Mouse (Mus musculus) lung, embryonic 14.5 days (tissue): ENCODE measurements at regions not wholly inside any gene's neighbourhood (a gene's known extent, or its start where the extent isn't known, plus 50 kb on each side); places are given as distances from the start of the nearest gene placed in this dataset.

Experiments used
- ATAC-seq: fragments of 200-750 bp; cut with Nextera tagmentation; 2 replicates; pipeline ENCODE4 v1.8.0; 2017; ENCODE audit warnings: mild to moderate bottlenecking, moderate TSS enrichment, moderate library complexity; ENCODE audit not compliant: insufficient read depth
- DNase-seq: peaks from one replicate; pipeline ENCODE4 v3.0.0-alpha.2; 2015
- H3K27ac ChIP-seq: fragments of 300-500 bp; sonication (generic); 2 replicates; pipeline ENCODE4 v1.5.1; 2014; ENCODE audit warnings: low read depth, mild to moderate bottlenecking, moderate library complexity
- H3K27me3 ChIP-seq: fragments of 300-500 bp; sonication (generic); 2 replicates; pipeline ENCODE4 v1.6.1; 2014; ENCODE audit warnings: low read length, control low read depth; ENCODE audit not compliant: insufficient read depth
- H3K36me3 ChIP-seq: fragments of 300-500 bp; sonication (generic); 2 replicates; pipeline ENCODE4 v1.6.1; 2014; ENCODE audit warnings: control low read depth; ENCODE audit not compliant: insufficient read depth
- H3K4me1 ChIP-seq: fragments of 300-500 bp; sonication (generic); 2 replicates; pipeline ENCODE4 v1.6.1; 2014; ENCODE audit warnings: antibody characterized with exemption, control low read depth; ENCODE audit not compliant: insufficient read depth
- H3K4me2 ChIP-seq: fragments of 300-500 bp; sonication (generic); 2 replicates; pipeline ENCODE4 v1.6.1; 2014; ENCODE audit warnings: mild to moderate bottlenecking
- H3K4me3 ChIP-seq: fragments of 300-500 bp; sonication (generic); 2 replicates; pipeline ENCODE4 v1.5.1; 2014; ENCODE audit warnings: low read depth, low read length
- H3K9ac ChIP-seq: fragments of 300-500 bp; sonication (generic); 2 replicates; pipeline ENCODE4 v1.6.1; 2014
- H3K9me3 ChIP-seq: fragments of 300-500 bp; sonication (generic); 2 replicates; pipeline ENCODE4 v1.6.1; 2016; ENCODE audit warnings: low read depth, low read length, control low read depth
- CTCF ChIP-seq: IDR thresholded peaks from 2 replicates; pipeline ENCODE4 v1.5.1; 2016; ENCODE audit warnings: antibody characterized with exemption, low read depth
- WGBS: fragments of 180-500 bp; shearing (Covaris S2); extraction: QIAGEN DNeasy Blood & Tissue Kit; methylation state at CpG from one replicate; pipeline ENCODE4 v1.1.7; 2014; 5-methylcytosine and 5-hydroxymethylcytosine counted together

GRCm38 (mm10) chr12:39317229-39317628 is 538.0 kb downstream of the Etv1 start:
- no peak for TF ChIP-seq CTCF
- WGBS: 69% methylated on average over 4 of the region's 4 CpGs
- Histone ChIP-seq H3K9ac (no peak overlapping the region), H3K9me3 (no peaks in the 10 kb centered on the region), H3K27ac (no peak overlapping the region), H3K4me3 (no peak overlapping the region), H3K4me1 (no peaks in the 10 kb centered on the region), H3K4me2 (no peak overlapping the region), H3K36me3 (no peaks in the 10 kb centered on the region), H3K27me3 (no peaks in the 10 kb centered on the region)
- ATAC-seq: no peak
- no peak for DNase-seq

- ATAC-seq (no peak), DNase-seq (no peak)
- no peak overlapping the region for H3K4me2 ChIP-seq
- TF ChIP-seq CTCF: no peak
- no peak overlapping the region for H3K27ac ChIP-seq
- no peaks in the 10 kb centered on the region for H3K9me3 ChIP-seq
- H3K27me3 ChIP-seq: no peaks in the 10 kb centered on the region
- 69% methylated on average over 1 of the region's 1 CpGs for WGBS
- H3K9ac ChIP-seq: no peak overlapping the region
- no peaks in the 10 kb centered on the region for H3K4me1 ChIP-seq
- no peaks in the 10 kb centered on the region for H3K36me3 ChIP-seq
- H3K4me3 ChIP-seq: no peak overlapping the region
Measured at GRCm38 (mm10) chr12:39321453-39321852, 542.3 kb downstream of the Etv1 start.

DNA sequence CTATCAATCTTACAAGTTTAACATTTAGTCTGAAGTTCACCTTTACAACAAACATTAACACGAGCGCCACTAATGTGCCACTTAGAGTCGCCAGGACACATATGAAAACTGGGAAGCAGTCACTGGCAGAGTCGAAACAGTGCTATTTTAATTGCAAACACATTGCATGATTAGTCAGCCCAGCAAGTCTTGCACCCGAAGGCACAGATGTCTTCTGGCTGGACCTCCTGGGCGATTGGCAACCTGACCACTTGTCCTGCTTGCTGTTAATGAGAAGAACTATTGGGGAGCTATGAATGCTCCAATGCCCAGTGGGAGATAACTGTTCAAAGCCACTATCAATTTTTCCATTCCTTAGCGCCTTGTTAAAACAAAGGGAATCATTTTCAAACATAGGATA is 547.0 kb downstream of the Etv1 start:
- WGBS: 76% methylated on average over 7 of the region's 7 CpGs
- H3K9me3 ChIP-seq: no peaks in the 10 kb centered on the region
- H3K36me3 ChIP-seq: no peaks in the 10 kb centered on the region
- no peak overlapping the region for H3K9ac ChIP-seq
- DNase-seq (no peak), ATAC-seq (no peak)
- H3K4me3 ChIP-seq: no peak overlapping the region
- H3K27ac ChIP-seq: no peak overlapping the region
- H3K4me1 ChIP-seq: no peaks in the 10 kb centered on the region
- no peaks in the 10 kb centered on the region for H3K27me3 ChIP-seq
- TF ChIP-seq CTCF: no peak
- no peak overlapping the region for H3K4me2 ChIP-seq

DNA sequence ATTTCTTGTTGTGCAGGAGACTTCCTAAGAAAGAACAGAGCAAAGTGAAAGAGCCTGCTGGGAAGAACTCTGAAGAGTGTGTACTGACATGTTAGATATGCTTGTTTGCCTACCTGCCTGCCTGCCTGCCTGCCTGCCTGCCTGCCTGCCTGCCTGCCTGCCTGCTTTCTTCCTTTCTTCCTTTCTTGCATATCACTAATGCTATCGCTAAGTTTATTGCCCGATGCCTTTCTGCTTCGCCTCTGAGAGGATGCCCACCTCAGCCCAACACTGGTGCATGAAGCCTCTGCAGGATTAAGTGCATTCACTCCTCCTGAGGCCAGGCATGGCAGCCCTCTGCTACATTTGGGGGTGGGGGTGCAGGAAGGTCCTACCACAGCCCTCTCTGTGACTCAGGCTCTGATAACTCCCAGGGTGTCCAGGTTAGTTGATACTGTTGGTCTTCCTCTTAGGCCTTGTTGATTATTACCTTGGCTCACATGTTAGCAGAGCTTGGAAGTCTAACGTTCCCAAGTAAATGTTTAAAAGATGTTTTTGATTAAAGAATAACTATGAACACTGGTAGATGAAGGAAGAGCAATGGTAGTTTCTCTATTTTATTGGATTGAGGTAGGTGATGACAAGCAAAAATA is 547.6 kb downstream of the Etv1 start:
- Histone ChIP-seq H3K36me3 (no peaks in the 10 kb centered on the region), H3K4me1 (no peaks in the 10 kb centered on the region), H3K27me3 (no peaks in the 10 kb centered on the region), H3K9me3 (no peaks in the 10 kb centered on the region), H3K9ac (no peak overlapping the region), H3K4me3 (no peak overlapping the region), H3K27ac (no peak overlapping the region), H3K4me2 (no peak overlapping the region)
- ATAC-seq (no peak), DNase-seq (no peak)
- TF ChIP-seq CTCF: no peak
- WGBS: 78% methylated on average over 4 of the region's 4 CpGs

DNA sequence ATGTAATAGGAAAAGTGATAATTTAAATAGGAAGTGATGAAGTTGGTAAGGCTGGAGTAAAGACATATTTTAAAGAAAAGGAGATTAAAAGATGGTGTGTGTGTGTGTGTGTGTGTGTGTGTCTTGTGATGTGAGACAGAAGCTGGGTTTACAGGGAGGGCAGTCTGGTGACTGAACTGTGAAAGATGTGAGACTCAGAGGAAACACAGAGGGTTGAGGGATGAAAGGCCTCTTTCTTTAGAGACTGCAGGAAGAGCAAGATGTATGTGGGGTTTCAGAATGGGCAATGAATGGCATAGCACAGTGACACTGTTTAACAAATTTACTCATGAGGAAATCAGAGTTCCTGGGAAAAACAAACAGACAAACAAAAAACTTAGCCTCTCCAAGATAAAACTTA is 549.2 kb downstream of the Etv1 start:
- no peaks in the 10 kb centered on the region for H3K9me3 ChIP-seq
- no peaks in the 10 kb centered on the region for H3K27me3 ChIP-seq
- H3K9ac ChIP-seq: no peak overlapping the region
- TF ChIP-seq CTCF: no peak
- H3K4me2 ChIP-seq: no peak overlapping the region
- H3K27ac ChIP-seq: no peak overlapping the region
- no peak overlapping the region for H3K4me3 ChIP-seq
- ATAC-seq (no peak), DNase-seq (no peak)
- H3K4me1 ChIP-seq: no peaks in the 10 kb centered on the region
- no peaks in the 10 kb centered on the region for H3K36me3 ChIP-seq

GRCm38 (mm10) chr12:39339101-39339538 is 559.9 kb downstream of the Etv1 start:
- DNase-seq: no peak
- 73% methylated on average over 5 of the region's 5 CpGs for WGBS
- Histone ChIP-seq H3K4me1 (no peaks in the 10 kb centered on the region), H3K9me3 (no peaks in the 10 kb centered on the region), H3K36me3 (no peaks in the 10 kb centered on the region), H3K4me2 (no peak overlapping the region), H3K27ac (no peak overlapping the region), H3K27me3 (no peaks in the 10 kb centered on the region), H3K4me3 (no peak overlapping the region), H3K9ac (no peak overlapping the region)
- TF ChIP-seq CTCF: no peak
- no peak for ATAC-seq

GRCm38 (mm10) chr12:39341751-39342271 is 562.6 kb downstream of the Etv1 start:
- no peak overlapping the region for H3K4me2 ChIP-seq
- DNase-seq (no peak), ATAC-seq (no peak)
- H3K36me3 ChIP-seq: no peaks in the 10 kb centered on the region
- no peaks in the 10 kb centered on the region for H3K9me3 ChIP-seq
- TF ChIP-seq CTCF: no peak
- 86% methylated on average over 5 of the region's 5 CpGs for WGBS
- no peak overlapping the region for H3K4me3 ChIP-seq
- no peaks in the 10 kb centered on the region for H3K27me3 ChIP-seq
- no peaks in the 10 kb centered on the region for H3K4me1 ChIP-seq
- no peak overlapping the region for H3K27ac ChIP-seq
- no peak overlapping the region for H3K9ac ChIP-seq

DNA sequence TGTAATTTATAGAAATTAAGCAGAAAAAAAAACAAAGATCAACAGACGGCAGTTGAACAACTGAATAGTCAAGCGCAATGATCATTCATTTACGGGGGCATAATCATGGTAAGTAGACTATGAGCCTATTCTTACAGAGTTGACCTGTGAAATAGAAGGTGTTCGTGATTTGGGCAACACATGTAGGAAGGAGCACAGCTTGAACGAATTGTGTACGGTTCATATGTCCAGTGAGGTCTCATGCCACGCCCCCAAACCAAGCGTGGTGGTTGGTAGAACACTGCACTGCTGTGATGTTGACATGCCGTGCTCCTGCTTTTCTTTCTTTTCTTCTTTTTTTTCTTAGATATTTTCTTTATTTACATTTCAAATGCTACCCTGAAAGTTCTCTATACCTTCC is 563.1 kb downstream of the Etv1 start:
- 89% methylated on average over 9 of the region's 9 CpGs for WGBS
- TF ChIP-seq CTCF: no peak
- Histone ChIP-seq H3K27me3 (no peaks in the 10 kb centered on the region), H3K9ac (no peak overlapping the region), H3K4me3 (no peak overlapping the region), H3K4me2 (no peak overlapping the region), H3K9me3 (no peaks in the 10 kb centered on the region), H3K36me3 (no peaks in the 10 kb centered on the region), H3K27ac (no peak overlapping the region), H3K4me1 (no peaks in the 10 kb centered on the region)
- DNase-seq (no peak), ATAC-seq (no peak)
